Comparison of ENCODE assay signal across 8 mouse cellular contexts in genomic region chr5:134435836-134436331, GRCm38 (mm10). TPM values are rescaled to one million over a fixed set of nuclear protein-coding genes. Genes with fewer than 3 reads are reported as not detected.
A peak's percentile ranks its signal among the peaks of the same experiment; 100 is the strongest.
DNase-seq lines count a peak whose midpoint lies in the region; ATAC-seq and TF ChIP-seq lines count a peak whose summit lies in the region.

No protein-coding gene starts in this region.

- H3K27me3 ChIP-seq in embryonic facial prominence, embryonic 13.5 days, result no peaks in the 10 kb centered on the region
- H3K27me3 ChIP-seq in heart, embryonic 12.5 days (replicated peaks), result no peaks in the 10 kb centered on the region
- H3K27me3 ChIP-seq in kidney, postnatal 0 days (ENCODE audit: insufficient read depth, low read length), result no peaks in the 10 kb centered on the region
- no peaks in the 10 kb centered on the region for H3K27me3 ChIP-seq in neural tube, embryonic 13.5 days

- H3K27ac ChIP-seq in embryonic facial prominence, embryonic 13.5 days, result peak overlapping the region; percentile 68
- H3K27ac ChIP-seq in heart, embryonic 12.5 days (ENCODE audit: poor library complexity, severe bottlenecking), result peak overlapping the region; percentile 96
- H3K27ac ChIP-seq in kidney, postnatal 0 days, result 0 out of 2 replicates have a peak overlapping the region, but pooled peaks have one; percentile 32
- H3K27ac ChIP-seq in neural tube, embryonic 13.5 days (replicated peaks), result peak overlapping the region; percentile 68

- no peak for ATAC-seq in embryonic facial prominence, embryonic 13.5 days (ENCODE audit: insufficient number of reproducible peaks, insufficient read depth, low FRiP score, low TSS enrichment, low read depth)
- ATAC-seq in heart, embryonic 12.5 days (ENCODE audit: insufficient number of reproducible peaks, low FRiP score), result peak; percentile 30; the same call in 1 of the 2 replicates
- ATAC-seq in kidney, postnatal 0 days (replicated peaks; ENCODE audit: low FRiP score, low read depth), result no peak; the same call in 1 of the 2 replicates
- peak; percentile 73 for ATAC-seq in neural tube, embryonic 13.5 days (ENCODE audit: low read depth)

- H3K9me3 ChIP-seq in embryonic facial prominence, embryonic 13.5 days, result no peaks in the 10 kb centered on the region
- H3K9me3 ChIP-seq in heart, embryonic 12.5 days (replicated peaks), result no peaks in the 10 kb centered on the region
- no peaks in the 10 kb centered on the region for H3K9me3 ChIP-seq in kidney, postnatal 0 days (replicated peaks; ENCODE audit: low read length)
- 0 out of 2 replicates have a peak, but pooled peaks cover under 1% of the 10 kb centered on the region for H3K9me3 ChIP-seq in neural tube, embryonic 13.5 days

- no peak for TF ChIP-seq CTCF in kidney, postnatal 0 days (IDR thresholded peaks at IDR 0.05; ENCODE audit: low read depth)

- peaks cover 31% of the 10 kb centered on the region for H3K36me3 ChIP-seq in embryonic facial prominence, embryonic 13.5 days
- H3K36me3 ChIP-seq in heart, embryonic 12.5 days, result 0 out of 2 replicates have a peak, but pooled peaks cover 4% of the 10 kb centered on the region
- H3K36me3 ChIP-seq in kidney, postnatal 0 days (ENCODE audit: insufficient read depth, low read length), result no peaks in the 10 kb centered on the region
- peaks cover 11% of the 10 kb centered on the region; the same call in 1 of the 2 replicates for H3K36me3 ChIP-seq in neural tube, embryonic 13.5 days

- peak overlapping the region; percentile 24; the same call in 1 of the 2 replicates for H3K4me2 ChIP-seq in embryonic facial prominence, embryonic 13.5 days
- H3K4me2 ChIP-seq in heart, embryonic 12.5 days, result peak overlapping the region; percentile 37
- no peak overlapping the region for H3K4me2 ChIP-seq in kidney, postnatal 0 days (ENCODE audit: low read length)
- no peak overlapping the region for H3K4me2 ChIP-seq in neural tube, embryonic 13.5 days

- peaks cover 70% of the 10 kb centered on the region for H3K4me1 ChIP-seq in embryonic facial prominence, embryonic 13.5 days
- peaks cover 80% of the 10 kb centered on the region for H3K4me1 ChIP-seq in heart, embryonic 12.5 days (replicated peaks)
- H3K4me1 ChIP-seq in kidney, postnatal 0 days (replicated peaks; ENCODE audit: insufficient read depth, low read length), result peaks cover 5% of the 10 kb centered on the region
- H3K4me1 ChIP-seq in neural tube, embryonic 13.5 days (replicated peaks), result peaks cover 47% of the 10 kb centered on the region

- peak; percentile 22 for DNase-seq in layer of hippocampus, adult 11-12 months (ENCODE audit: low spot score)
- DNase-seq in layer of hippocampus, adult 9-11 months, result no peak
- peak; percentile 56 to 57 for DNase-seq in adrenal gland, adult 18-20 months (ENCODE audit: low spot score in 2 of 2)
- DNase-seq in kidney, postnatal 0 days (ENCODE audit: low spot score), result peak; percentile 61
- DNase-seq in adipocyte (ENCODE audit: low spot score), result no peak

- H3K9ac ChIP-seq in embryonic facial prominence, embryonic 13.5 days, result peak overlapping the region; percentile 21; the same call in 1 of the 2 replicates
- H3K9ac ChIP-seq in heart, embryonic 12.5 days, result peak overlapping the region; percentile 47
- H3K9ac ChIP-seq in kidney, postnatal 0 days (ENCODE audit: low read depth, low read length), result no peak overlapping the region
- H3K9ac ChIP-seq in neural tube, embryonic 13.5 days, result no peak overlapping the region

- H3K4me3 ChIP-seq in embryonic facial prominence, embryonic 13.5 days, result no peak overlapping the region
- H3K4me3 ChIP-seq in heart, embryonic 12.5 days, result no peak overlapping the region
- H3K4me3 ChIP-seq in kidney, postnatal 0 days (replicated peaks; ENCODE audit: low read depth, low read length), result no peak overlapping the region
- H3K4me3 ChIP-seq in neural tube, embryonic 13.5 days, result no peak overlapping the region

- 30% methylated on average over 12 of the region's 12 CpGs for WGBS in embryonic facial prominence, embryonic 13.5 days
- WGBS in heart, embryonic 12.5 days, result 26% methylated on average over 12 of the region's 12 CpGs
- WGBS in kidney, postnatal 0 days, result 28% methylated on average over 12 of the region's 12 CpGs
- WGBS in neural tube, embryonic 13.5 days, result 52% methylated on average over 12 of the region's 12 CpGs

RNA-seq across cellular contexts. Expression of gene Gtf2ird1, which starts 20.6 kb away (rescaled TPM):
- 10 to 100 TPM; 44.9 to 71.0 TPM for total RNA-seq in adrenal gland, adult 18-20 months (2021)
- 130 TPM in 2 replicates for polyA plus RNA-seq in embryonic facial prominence, embryonic 13.5 days (2015; fragmentation: Nextera tagmentation; extraction: Ambion mirVana)
- 64.8 and 72.8 TPM in 2 replicates for polyA plus RNA-seq in heart, embryonic 12.5 days (2016; fragmentation: Nextera tagmentation; extraction: Ambion mirVana)
- 46.7 and 49.8 TPM in 2 replicates for polyA plus RNA-seq in kidney, postnatal 0 days (2015; fragmentation: Nextera tagmentation; extraction: Ambion mirVana)
- polyA plus RNA-seq in neural tube, embryonic 13.5 days (2015; fragmentation: Nextera tagmentation; extraction: Ambion mirVana), result 63.1 and 85.8 TPM in 2 replicates

Comparison
In these comparisons a context has a peak if more than half of its experiments do, and no peak if none do; other contexts are left out.
1. DNase-seq: peak in layer of hippocampus, adult 11-12 months (single experiment), adrenal gland, adult 18-20 months (2 of 2) and kidney, postnatal 0 days (single experiment); none in layer of hippocampus, adult 9-11 months (single experiment) and adipocyte (single experiment).
2. ATAC-seq: peak in heart, embryonic 12.5 days (single experiment) and neural tube, embryonic 13.5 days (single experiment); none in embryonic facial prominence, embryonic 13.5 days (single experiment) and kidney, postnatal 0 days (single experiment).
3. H3K27ac ChIP-seq: peak in every context shown above with its lines; median percentile 96 in heart, embryonic 12.5 days; 68 in embryonic facial prominence, embryonic 13.5 days; 68 in neural tube, embryonic 13.5 days; 32 in kidney, postnatal 0 days.
4. H3K4me2 ChIP-seq: peak in embryonic facial prominence, embryonic 13.5 days (single experiment) and heart, embryonic 12.5 days (single experiment); none in kidney, postnatal 0 days (single experiment) and neural tube, embryonic 13.5 days (single experiment).
5. H3K9ac ChIP-seq: peak in embryonic facial prominence, embryonic 13.5 days (single experiment) and heart, embryonic 12.5 days (single experiment); none in kidney, postnatal 0 days (single experiment) and neural tube, embryonic 13.5 days (single experiment).